Mouse (Mus musculus) heart, postnatal 4 days (tissue): ENCODE data around the gene Cotl1. TPM values are rescaled to one million over a fixed set of nuclear protein-coding genes. Genes with fewer than 3 reads are reported as not detected.

Experiments
- DNase-seq: peaks from one replicate; pipeline ENCODE4 v3.0.0; 2021
- total RNA-seq, 2 experiments: library from RNA; stranded (reverse); gene quantifications; 2 replicates each; pipeline ENCODE4 v1.2.3; 2021

The Cotl1 gene
- total RNA-seq, 2 experiments from 2014 or later = 51.5 to 56.0 TPM

DNA sequence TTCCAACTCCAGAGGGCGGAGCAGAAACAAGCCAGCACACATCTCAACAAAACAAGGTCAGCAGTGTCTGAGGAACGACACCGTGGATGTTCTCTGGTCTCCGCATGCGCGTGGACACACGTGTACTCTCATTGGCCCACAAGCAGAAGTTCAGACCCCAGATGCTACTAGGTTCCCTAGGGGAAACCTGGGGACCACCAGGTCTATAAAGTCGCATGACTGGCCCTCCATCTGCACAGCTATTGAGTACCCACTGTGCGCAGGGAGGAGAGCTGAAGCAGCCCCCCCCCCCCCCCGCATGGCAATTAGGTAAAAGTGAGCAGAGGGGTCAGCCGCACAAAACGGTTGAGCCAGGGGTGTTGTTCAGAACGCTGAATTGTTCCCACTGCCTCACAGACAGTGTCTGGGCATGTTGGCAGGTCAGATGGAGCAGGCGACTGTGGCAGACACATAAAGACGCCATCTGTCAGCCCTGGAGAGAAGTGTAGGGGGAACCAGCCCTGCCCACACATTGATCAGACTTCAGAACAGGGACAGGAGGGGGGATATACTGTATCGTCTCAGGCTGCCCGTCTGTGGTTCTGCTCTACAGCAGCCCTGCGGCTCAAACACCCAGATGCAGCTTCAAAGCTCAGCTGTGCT, 54.5 kb downstream of the Cotl1 start:
- DNase-seq = no peak

GRCm38 (mm10) chr8:119784676-119785075, 55.7 kb downstream of the Cotl1 start:
- no peak for DNase-seq

DNA sequence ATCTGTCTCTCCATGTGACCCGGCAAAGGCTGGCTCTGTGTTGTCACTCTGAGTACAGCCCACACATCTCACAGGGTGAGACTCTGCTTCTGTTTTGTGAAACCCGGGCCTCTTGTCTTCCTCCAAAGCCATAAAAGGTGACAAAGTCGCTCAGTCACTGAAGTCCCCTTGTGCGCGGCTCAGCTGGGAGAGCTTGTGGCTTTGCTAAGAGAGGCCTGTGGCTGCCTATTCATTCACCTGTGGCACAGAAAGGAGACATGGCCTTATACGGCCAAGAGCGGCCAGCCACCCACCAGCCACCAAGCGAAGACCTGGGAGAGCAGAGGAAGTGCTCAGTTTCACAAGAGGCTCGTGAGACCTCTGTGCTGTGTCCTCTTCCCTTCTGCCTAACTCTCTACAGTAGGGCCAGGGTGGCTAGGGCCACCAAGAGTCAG, 56.2 kb downstream of the Cotl1 start:
- no peak for DNase-seq

DNA sequence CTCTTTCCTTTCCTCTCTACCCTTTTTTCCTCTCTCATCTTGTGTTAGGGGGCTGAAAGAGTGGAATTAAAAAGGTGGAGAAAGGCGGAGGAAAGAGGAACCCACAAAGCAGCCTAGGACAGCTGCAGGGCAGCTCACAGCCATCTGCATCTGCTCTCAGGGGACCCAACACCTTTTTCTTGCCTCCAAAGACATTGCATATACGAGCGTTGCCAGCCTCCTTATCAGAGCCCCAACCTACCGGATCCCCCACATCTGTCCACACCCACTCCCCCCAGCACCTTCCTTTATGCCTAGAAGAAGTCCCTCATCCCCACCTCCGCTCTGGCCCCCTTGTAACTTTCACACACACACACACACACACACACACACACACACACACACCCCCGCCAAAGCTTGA, 56.8 kb downstream of the Cotl1 start:
- DNase-seq = no peak

DNA sequence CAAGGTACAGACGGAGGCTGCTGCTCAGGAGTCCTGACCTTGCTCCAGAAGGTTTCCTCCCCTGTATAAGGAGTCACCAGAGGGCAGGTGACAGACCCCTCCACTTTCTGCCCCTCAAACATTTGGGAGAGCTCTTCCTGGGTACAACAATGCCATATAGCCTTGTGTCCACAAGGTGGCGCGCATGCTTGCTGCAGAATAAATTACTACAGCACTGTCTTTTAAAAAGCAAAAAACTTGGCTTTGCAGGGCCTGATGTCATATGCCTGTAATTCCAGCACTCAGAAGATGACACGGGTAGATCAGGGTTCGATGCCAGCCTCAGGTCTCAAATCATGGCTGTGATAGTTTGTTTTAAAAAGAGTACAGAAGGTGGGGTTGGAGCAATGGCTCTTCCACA, 57.6 kb downstream of the Cotl1 start:
- peak; percentile 86 for DNase-seq

DNA sequence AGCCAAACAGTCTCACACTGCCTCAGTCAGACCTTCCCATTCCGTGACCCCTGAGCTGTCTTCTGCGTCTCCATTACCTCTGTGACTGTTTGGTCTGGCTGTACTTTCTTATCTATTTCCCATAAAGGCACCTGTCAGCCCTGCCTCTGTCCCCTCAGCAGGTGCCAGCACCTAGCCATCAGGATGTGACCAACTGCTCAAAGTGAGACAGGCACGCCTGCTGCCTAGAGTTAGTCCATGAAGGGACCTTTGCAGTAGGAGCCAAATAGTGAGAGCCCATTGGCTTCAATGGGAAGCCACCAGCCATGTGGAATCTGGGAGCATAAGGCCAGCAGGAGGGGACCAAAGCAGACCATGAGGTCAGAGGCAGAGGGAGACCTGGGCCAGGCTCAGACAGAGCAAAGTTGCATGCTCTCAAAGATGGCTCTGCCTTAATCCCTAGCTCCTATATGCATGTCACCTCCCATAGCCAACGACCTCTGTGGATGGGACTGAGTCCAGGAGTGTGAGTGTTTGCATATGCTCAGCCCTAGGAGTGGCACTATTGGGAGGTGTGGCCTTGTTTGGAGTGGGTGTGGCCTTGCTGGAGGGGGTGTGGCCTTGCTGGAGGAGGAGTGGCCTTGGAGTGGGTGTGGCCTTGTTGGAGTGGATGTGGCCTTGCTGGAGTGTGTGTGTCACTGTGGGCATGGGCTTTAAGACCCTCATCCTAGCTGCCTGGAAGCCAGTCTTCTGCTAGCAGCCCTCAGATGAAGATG, 59.1 kb downstream of the Cotl1 start:
- peak; percentile 40 for DNase-seq

DNA sequence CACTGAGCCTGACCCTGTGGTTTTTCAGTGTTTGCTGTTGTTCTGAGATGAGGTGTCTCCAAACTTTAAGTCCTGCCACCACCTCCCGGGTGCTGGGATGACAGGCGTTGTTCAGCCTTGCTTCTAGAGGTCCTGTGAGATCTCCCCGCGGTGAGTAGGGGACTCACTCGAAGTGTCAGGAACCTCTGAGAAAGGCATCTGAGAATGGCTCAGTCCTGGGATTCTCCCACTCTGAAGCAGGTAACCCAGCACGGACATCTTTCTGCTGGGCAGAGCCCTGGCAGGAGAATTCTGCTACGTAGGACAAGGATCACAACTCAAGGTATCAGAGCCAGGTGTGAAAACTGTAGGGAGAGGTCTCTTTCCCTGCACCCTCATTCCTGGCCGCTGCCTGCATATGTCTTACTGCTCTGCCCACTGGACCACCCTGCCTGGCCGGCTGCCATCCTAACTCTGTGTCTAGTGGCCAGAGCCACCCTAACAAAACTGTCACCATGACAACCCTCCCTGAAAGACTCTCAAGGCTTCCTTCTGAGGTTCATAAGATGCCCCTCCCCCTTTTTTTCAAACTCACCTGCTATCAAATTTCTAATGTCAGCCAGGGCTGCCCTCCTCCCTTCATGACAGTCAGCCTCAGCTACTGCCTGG, 59.8 kb downstream of the Cotl1 start:
- no peak for DNase-seq

GRCm38 (mm10) chr8:119779013-119779737, 61.2 kb downstream of the Cotl1 start:
- DNase-seq = peak; percentile 87

DNA sequence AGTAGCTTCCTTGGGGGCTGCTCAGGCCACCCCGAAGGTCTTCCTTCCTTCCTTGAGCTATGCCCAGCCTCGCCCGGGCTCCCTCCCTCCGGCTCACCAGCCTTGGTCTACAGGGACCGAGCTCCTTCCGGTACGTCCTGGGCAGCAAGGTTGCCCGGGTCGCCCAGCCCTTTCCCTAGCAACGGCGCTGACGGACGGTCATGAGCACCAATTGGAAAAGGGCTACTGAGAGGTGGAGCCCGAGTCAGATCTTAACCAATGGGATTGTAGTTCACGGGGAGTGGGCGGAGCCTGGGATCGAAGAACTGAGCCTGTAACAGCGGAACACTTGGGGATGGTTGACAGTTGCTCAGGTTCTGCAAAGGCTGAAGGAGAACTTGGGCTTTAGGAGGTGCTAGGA, 62.1 kb downstream of the Cotl1 start, which contains the start of gene Tldc1:
Gene Tldc1 (minus strand): TSS at position 154 of the 400 bp plus-strand sequence.
- DNase-seq = peak; percentile 100

GRCm38 (mm10) chr8:119777765-119778164, 62.6 kb downstream of the Cotl1 start:
- DNase-seq = no peak

DNA sequence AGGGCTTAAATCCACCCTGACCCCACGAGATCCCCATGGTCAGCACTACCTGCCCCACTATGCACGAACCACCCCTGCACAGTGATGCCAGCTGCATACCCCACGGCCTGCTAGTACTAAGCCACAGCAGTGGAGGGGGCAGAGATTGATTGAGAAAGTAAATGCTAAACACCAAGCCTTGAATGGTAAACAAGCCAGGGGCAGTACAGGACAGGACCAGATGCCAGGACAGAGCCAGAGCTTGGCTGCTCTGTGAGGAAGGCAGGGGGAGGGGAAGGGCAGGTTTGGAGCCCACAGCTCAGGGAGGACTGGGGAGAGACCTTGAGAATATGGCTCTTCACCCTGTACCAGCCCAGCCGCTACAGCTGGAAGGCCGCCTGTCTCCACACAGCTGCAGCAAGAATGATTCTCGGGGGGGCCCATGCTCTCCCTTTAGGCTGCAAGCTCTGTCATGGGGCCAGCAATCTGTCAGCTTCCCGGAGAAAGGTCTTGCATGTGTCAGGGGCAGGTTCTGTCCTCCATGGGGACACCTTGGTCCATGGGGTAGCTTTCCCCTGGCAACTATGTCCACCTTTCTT, 63.6 kb downstream of the Cotl1 start:
- peak; percentile 29 for DNase-seq

- DNase-seq = no peak
These were observed 74.4 kb downstream of the Cotl1 start for GRCm38 (mm10) chr8:119765761-119766444.

DNA sequence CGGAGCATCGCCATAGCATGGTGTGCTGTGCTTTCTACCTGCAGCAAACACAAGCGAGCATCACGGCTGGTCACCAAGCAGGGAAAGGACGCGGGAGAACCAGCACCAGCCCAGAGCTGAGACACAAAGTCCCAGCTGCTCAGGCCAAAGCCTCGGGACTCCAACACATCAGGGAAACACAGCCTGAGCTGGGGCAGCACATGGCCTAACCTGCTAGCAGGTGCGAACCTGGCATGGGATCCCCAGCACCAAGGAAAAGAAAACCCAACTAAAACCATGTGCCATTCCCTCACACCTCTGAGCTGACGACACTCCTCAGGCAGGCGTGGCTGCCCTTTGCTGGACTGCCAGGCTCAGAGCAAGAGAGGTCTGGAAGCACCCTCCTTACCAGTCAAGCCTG, 75.0 kb downstream of the Cotl1 start:
- DNase-seq = no peak

- DNase-seq = no peak
These were observed 77.8 kb downstream of the Cotl1 start for GRCm38 (mm10) chr8:119762226-119763220.

DNA sequence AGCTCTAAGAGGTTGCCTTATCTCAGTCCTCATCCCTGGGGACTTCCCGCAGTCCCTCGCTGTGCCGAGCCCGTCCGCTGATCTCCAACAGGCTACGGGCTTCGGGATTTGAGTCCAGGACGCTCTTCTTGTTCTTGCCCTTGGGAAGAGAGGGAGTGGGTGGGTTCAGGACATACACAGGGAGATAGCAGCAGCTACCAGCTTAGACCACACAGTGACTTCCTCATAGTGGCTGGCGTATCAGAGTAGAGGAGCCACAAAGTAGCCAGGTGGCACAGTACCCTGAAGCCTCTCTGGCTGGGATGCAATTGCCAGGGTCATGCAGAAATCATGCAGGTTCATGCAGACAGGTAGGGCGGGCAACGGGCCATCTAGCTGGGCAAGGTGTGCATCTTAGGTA, 78.7 kb downstream of the Cotl1 start:
- DNase-seq = no peak

Other genes with a start within 250 kb of the Cotl1 start
- 1 to 10 TPM; 4.3 to 4.5 TPM for gene Taf1c, start 235.3 kb downstream of the Cotl1 start, total RNA-seq
- gene Adad2, start 227.8 kb downstream of the Cotl1 start, total RNA-seq = not detected
- gene Kcng4, start 204.9 kb downstream of the Cotl1 start, total RNA-seq = not detected
- gene Wfdc1, start 174.2 kb downstream of the Cotl1 start, total RNA-seq = 10 to 100 TPM; 26.3 to 26.8 TPM
- gene Atp2c2, start 140.5 kb downstream of the Cotl1 start, total RNA-seq = not detected
- gene Tldc1, start 62.1 kb downstream of the Cotl1 start, total RNA-seq = 1 to 10 TPM; 9.0 to 9.2 TPM
- 1 to 10 TPM; 4.7 to 4.8 TPM for gene Klhl36, start 21.7 kb upstream of the Cotl1 start, total RNA-seq
- 10 to 100 TPM; 80.8 to 86.6 TPM for gene Usp10, start 69.8 kb upstream of the Cotl1 start, total RNA-seq
- 1 to 10 TPM in 1 of 2 experiments, not detected in 1; 5.8 TPM for gene Gm20388, start 70.3 kb upstream of the Cotl1 start, total RNA-seq
- gene Crispld2, start 151.9 kb upstream of the Cotl1 start, total RNA-seq = 1 to 10 TPM; 3.6 to 4.6 TPM